Mouse (Mus musculus) cerebellum, adult 2 months (tissue): Measurements from ENCODE around the gene Kbtbd6. TPM values are rescaled to one million over a fixed set of nuclear protein-coding genes. Genes with fewer than 3 reads are reported as not detected.

Experiments
- DNase-seq, 2 experiments: peaks; one replicate each; pipeline ENCODE4 v3.0.0; 2021
- H3K27ac ChIP-seq: fragments of 200-500 bp; 2 replicates; pipeline ENCODE4 v1.5.1; 2012; ENCODE audit warnings: low read length, control low read depth, inconsistent platforms; ENCODE audit not compliant: insufficient read depth
- H3K27me3 ChIP-seq: fragments of 200-500 bp; 2 replicates; pipeline ENCODE4 v1.6.1; 2012; ENCODE audit warnings: inconsistent platforms, mild to moderate bottlenecking, low read length, moderate library complexity; ENCODE audit not compliant: control insufficient read depth, insufficient read depth
- H3K4me1 ChIP-seq: fragments of 200-500 bp; 2 replicates; pipeline ENCODE4 v1.6.1; 2011; ENCODE audit warnings: low read length; ENCODE audit not compliant: control insufficient read depth, insufficient read depth
- H3K4me3 ChIP-seq: fragments of 200-500 bp; replicated peaks from 2 replicates; pipeline ENCODE3; 2011; ENCODE audit warnings: mild to moderate bottlenecking, low read depth, low read length, control low read depth; ENCODE audit not compliant: insufficient read depth
- CTCF ChIP-seq: fragments of 200-500 bp; IDR thresholded peaks from 2 replicates; pipeline ENCODE4 v1.5.1; 2011; ENCODE audit warnings: low read depth, mild to moderate bottlenecking, control low read depth, low read length, moderate library complexity, borderline replicate concordance; ENCODE audit not compliant: insufficient read depth
- POLR2A ChIP-seq: fragments of 200-500 bp; IDR thresholded peaks from 2 replicates; pipeline ENCODE4 v1.6.1; 2011; ENCODE audit warnings: low read length, control low read depth, borderline replicate concordance; ENCODE audit not compliant: insufficient read depth
- WGBS: fragments of 180-500 bp; shearing (Covaris S2); methylation state at CpG from one replicate; pipeline ENCODE4 v1.1.7; 2018; 5-methylcytosine and 5-hydroxymethylcytosine counted together
- polyA plus RNA-seq: library from polyadenylated mRNA; depleted of rRNA; stranded (reverse); fragments of >200 nt; gene quantifications from 2 replicates; pipeline ENCODE4 v1.2.3, GENCODE M21; 2012

The Kbtbd6 gene
- polyA plus RNA-seq, 1 experiment: 0.84 TPM

- H3K27me3 ChIP-seq: no peaks in the 10 kb centered on the region
- whole genome bisulfite sequencing: 94% methylated on average over 1 of the region's 1 CpGs
- TF ChIP-seq CTCF: no peak
- no peak for TF ChIP-seq POLR2A
- H3K27ac ChIP-seq: no peak overlapping the region
- H3K4me3 ChIP-seq: no peak overlapping the region
- H3K4me1 ChIP-seq: no peaks in the 10 kb centered on the region
- no peak for DNase-seq
These were observed 14.0 kb downstream of the Kbtbd6 start for GRCm38 (mm10) chr14:79465623-79466022.

- peak; percentile 36 to 40 for DNase-seq
- Histone ChIP-seq H3K4me3 (no peak overlapping the region), H3K4me1 (no peaks in the 10 kb centered on the region), H3K27me3 (no peaks in the 10 kb centered on the region), H3K27ac (no peak overlapping the region)
- WGBS: 19% methylated on average over 3 of the region's 3 CpGs
- TF ChIP-seq CTCF: peak; percentile 61; the same call in 1 of the 2 replicates
- no peak for TF ChIP-seq POLR2A
These were observed 16.0 kb downstream of the Kbtbd6 start for GRCm38 (mm10) chr14:79467621-79468020.

GRCm38 (mm10) chr14:79473384-79473783, 21.7 kb downstream of the Kbtbd6 start:
- Histone ChIP-seq H3K27ac (no peak overlapping the region), H3K4me3 (no peak overlapping the region), H3K4me1 (no peaks in the 10 kb centered on the region), H3K27me3 (no peaks in the 10 kb centered on the region)
- no peak for TF ChIP-seq POLR2A
- TF ChIP-seq CTCF: no peak
- no peak for DNase-seq
- WGBS: 94% methylated on average over 2 of the region's 2 CpGs

- TF ChIP-seq POLR2A (peak; percentile 62; the same call in 1 of the 2 replicates), CTCF (no peak)
- peaks cover 9% of the 10 kb centered on the region; the same call in 1 of the 2 replicates for H3K4me1 ChIP-seq
- under 1% methylated on average over 95 of the region's 96 CpGs for WGBS
- H3K4me3 ChIP-seq: peak within 1 kb of the TSS; percentile 66
- H3K27ac ChIP-seq: peak within 1 kb of the TSS; percentile 96
- H3K27me3 ChIP-seq: no peaks in the 10 kb centered on the region
- peak; percentile 97 to 99 for DNase-seq
These were observed 29.1 kb downstream of the Kbtbd6 start, which contains the start of gene Elf1 for GRCm38 (mm10) chr14:79480624-79481338. Gene Elf1 (plus strand): TSS chr14:79481194.

GRCm38 (mm10) chr14:79481339-79482151, 29.9 kb downstream of the Kbtbd6 start, which contains the start of gene Wbp4:
Gene Wbp4 (minus strand): TSS chr14:79481520.
- H3K4me1 ChIP-seq: peaks cover 11% of the 10 kb centered on the region; the same call in 1 of the 2 replicates
- H3K27ac ChIP-seq: peak within 1 kb of the TSS; percentile 96
- TF ChIP-seq POLR2A: peak; percentile 47; the same call in 1 of the 2 replicates
- no peak for TF ChIP-seq CTCF
- peak within 1 kb of the TSS; percentile 66 for H3K4me3 ChIP-seq
- WGBS: under 1% methylated on average over 79 of the region's 86 CpGs
- peak; percentile 95 to 98 for DNase-seq
- H3K27me3 ChIP-seq: no peaks in the 10 kb centered on the region

GRCm38 (mm10) chr14:79482251-79482661, 30.6 kb downstream of the Kbtbd6 start:
- Histone ChIP-seq H3K27me3 (no peaks in the 10 kb centered on the region), H3K4me1 (peaks cover 12% of the 10 kb centered on the region; the same call in 1 of the 2 replicates), H3K4me3 (peak overlapping the region; percentile 65), H3K27ac (peak overlapping the region; percentile 59; the same call in 1 of the 2 replicates)
- peak in 1 of 2 experiments; percentile 65 for DNase-seq
- WGBS: under 1% methylated on average over 11 of the region's 11 CpGs
- TF ChIP-seq POLR2A (peak; percentile 20; the same call in 1 of the 2 replicates), CTCF (no peak)

- TF ChIP-seq CTCF (no peak), POLR2A (no peak)
- Histone ChIP-seq H3K4me1 (peaks cover 13% of the 10 kb centered on the region; the same call in 1 of the 2 replicates), H3K27me3 (no peaks in the 10 kb centered on the region), H3K27ac (peak overlapping the region; percentile 68), H3K4me3 (peak overlapping the region; percentile 65)
- peak; percentile 27 to 49 for DNase-seq
- 14% methylated on average over 15 of the region's 15 CpGs for WGBS
These were observed 31.2 kb downstream of the Kbtbd6 start for GRCm38 (mm10) chr14:79482747-79483355.
